Mouse (Mus musculus) ovary, postnatal 10 days (tissue): ENCODE results near the gene Psmc3.
"Not testable (repeated sequence)": the region's sequence is repeated elsewhere in the genome, so short reads cannot be mapped to it uniquely, and the experiment has no call there.

ENCODE experiments used
- DNase-seq: peaks from one replicate; pipeline ENCODE4 v3.0.0; 2022; ENCODE audit warnings: low spot score

Gene Psmc3

DNA sequence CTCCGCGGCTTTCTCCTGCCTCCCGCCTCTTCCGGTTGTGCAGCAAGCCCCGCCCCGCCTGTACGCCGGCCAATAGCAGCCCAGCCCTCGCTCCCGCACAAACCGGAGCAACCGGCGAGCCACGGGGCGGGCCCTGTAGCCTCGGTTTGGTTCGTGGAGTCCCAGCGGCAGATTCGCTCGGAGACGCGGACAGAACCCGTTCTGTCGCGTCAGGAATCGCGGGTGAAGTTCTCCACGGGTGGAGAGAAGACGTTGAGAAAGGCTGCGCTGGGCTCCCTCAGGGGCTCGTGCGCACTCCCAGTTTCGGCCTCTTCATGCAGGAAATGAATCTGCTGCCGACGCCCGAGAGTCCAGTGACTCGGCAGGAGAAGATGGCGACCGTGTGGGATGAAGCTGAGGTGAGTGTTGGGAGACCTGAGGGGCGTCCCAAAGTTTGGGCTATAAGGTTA lies at the start of gene Psmc3:
Gene Psmc3, plus strand, starts transcription at position 76 of the 449 bp plus-strand sequence.
- peak; percentile 92 for DNase-seq

DNA sequence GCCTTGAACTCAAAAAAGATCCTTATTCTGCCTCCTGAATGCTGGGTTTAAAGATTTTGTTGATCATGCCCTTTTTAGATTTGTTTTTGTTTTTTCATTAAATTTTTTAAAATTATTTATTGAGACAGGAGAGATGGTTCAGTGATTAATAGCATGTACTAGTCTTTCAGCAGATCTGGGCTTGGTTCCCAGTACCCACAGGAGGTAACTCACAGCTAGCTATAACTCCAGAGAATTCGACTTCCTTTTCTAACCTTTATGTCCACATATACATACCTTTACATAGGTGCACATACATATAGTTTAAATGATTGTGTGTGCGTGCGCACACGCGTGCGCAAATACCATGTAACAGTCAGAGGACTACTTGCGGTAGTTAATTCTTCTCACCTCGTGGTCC lies 45.3 kb upstream of the Psmc3 start:
- no peak for DNase-seq

DNA sequence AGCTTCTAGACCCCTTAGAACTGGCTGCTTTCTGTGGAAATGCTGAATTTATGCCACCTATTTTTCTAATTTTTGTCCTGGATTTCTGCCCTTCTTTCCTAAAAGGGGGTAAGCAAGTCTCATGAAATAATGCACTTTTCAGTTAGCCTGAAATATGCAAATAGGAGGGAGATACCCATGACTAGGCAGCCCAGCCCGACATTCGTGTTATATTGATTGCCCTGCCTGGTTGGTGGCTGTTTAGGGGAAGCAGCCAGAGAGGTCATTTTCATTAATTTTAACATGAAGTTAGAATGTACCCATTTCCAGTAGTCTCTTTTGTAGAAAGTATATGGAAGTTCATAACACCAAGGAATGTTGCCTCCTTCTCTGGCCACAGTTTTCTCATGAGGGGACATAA lies 39.9 kb upstream of the Psmc3 start:
- no peak for DNase-seq

DNA sequence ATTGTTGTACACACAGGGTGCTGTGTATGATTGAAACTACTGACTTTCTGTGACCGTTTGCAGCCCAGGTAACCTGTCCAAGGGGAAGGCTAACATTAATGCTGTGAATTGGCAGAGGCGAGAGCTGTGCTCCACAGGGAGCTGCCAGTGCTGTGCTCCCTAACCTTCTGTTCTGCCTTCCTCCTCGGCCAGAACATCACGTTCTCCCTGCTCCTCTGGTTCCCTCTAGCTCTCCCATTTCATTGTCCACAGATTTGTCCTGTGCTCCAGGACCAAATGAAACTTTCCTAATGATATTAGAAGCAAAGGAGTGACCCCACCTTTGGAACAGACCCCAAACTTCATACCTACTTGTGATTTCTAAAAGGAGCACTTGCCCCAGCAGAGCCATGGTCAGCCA lies 38.4 kb upstream of the Psmc3 start:
- DNase-seq = no peak

DNA sequence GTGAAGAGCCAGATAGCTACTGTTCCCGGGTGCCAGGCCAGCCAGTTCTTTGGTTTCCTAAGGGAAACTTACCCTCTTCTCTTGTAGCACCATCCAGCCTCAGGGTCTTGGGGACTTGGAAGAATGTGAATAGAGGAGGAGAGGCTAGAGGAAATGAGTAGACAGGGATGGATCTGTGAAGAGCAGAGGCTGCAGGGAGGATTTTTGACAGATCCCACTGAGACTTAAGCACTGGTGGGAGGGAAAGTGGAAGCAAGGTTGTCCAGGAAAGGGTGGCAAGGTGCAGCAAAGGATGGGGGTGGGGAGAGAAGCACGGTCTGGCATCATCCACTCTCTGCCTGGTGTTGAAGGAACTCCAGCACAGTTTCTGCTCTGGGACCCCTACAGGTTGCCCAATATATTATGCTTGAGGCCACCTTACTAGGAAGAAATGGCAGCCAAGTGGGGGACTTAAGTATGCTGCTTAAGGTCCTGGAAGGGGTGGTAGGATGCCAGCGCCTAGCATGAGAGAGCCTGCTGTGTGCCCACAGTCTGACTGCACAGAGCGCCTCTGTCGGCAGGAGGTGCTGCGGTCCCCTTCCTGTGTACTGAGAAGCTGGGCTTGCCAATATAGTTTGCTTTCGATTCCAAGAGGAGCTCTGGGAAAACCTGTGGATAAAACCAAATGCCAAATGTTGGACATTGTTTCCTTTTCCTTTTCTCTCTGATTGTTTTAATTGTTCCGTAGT lies 35.6 kb upstream of the Psmc3 start:
- DNase-seq = no peak

DNA sequence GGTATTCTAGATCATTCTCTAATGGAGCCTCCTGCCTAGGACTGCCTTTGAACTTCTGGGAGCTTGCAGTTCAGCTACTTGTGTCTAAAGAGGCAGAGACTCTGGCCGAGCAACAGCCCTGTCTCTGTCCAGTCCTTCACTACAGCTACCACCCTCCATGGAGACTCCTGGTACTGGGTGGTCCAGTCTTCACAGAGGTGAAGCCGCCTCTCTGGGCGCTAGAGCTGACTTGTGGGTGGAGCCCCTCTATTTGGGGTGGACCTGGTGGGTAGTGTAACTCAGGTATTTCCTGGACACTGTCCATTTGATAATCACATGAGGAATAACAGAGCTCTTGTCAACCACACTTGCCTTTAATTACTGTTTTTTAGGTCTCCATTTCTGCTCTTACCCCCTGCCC lies 33.9 kb upstream of the Psmc3 start:
- no peak for DNase-seq

DNA sequence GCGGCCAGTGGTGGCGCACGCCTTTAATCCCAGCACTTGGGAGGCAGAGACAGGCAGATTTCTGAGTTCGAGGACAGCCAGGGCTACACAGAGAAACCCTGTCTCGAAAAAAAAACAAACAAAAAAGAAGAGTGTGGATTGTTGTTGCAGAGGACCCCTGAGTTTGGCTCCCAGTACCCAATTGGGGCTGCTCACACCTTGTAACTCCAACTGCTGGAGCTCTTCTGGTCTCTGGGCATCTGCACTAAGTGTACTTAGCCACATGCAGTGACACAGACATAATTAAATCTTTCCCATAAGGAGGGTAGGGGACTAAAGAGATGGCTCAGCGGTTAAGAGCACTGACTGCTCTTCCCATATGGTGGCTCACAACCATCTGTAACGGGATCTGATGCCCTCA lies 31.5 kb upstream of the Psmc3 start:
- DNase-seq = not testable (repeated sequence)

DNA sequence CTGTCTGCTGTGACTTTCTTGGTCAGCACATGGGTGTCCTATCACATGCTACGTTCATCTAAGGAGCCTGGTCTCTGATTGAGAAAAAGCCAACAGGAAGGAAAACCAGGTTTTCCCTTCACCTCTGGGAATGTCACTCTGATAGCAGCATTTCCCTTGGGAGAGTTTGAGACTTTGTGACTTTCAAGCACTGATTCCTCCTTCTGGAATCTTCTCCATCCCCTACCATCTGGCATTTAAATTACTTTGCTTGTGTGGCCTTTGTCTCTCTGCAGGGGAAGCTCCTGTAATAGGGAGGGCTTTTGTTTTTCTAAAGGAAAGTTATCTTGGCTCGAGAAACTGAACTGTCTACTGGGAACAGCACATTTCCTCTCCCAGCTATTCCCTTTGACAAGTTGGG lies 30.7 kb upstream of the Psmc3 start:
- DNase-seq = no peak

DNA sequence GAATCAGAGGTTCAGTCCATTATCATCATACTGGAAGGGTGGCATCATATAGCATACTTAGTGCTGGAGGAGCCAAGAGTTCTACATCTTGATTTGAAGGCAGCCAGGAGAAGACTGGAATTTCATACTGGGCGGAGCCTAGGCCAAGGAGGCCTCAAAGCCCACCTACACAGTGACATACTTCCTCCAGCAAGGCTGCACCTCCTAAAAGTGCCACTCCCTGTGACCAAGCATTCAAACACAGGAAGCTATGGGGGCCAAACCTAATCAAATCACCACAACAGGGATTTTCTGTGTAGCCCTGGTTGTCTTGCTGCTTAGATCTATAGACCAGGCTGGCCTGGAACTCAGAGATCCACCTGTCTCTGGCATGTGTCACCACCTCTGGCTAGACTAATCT lies 29.9 kb upstream of the Psmc3 start:
- DNase-seq = no peak

DNA sequence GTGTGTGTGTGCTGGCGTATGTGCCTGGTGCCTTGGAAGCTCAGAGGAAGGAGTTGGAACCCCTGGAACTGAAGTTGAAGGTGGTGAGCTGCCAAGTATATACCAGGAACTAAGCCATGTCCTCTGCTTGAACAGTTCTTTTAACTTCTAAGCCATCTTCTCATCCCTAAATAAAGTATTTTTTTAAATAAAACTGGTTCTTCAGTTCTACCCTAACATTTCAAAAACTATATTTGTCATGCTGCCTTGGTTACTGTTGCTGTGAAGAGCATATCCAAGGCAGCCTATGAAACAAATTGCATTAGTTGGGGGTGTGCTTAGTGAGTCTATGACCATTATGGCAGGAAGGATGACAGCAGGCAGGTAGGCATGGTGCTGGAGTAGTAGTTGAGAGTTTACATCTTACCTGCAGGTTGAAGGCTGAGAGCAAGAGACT lies 28.7 kb upstream of the Psmc3 start:
- DNase-seq = no peak

DNA sequence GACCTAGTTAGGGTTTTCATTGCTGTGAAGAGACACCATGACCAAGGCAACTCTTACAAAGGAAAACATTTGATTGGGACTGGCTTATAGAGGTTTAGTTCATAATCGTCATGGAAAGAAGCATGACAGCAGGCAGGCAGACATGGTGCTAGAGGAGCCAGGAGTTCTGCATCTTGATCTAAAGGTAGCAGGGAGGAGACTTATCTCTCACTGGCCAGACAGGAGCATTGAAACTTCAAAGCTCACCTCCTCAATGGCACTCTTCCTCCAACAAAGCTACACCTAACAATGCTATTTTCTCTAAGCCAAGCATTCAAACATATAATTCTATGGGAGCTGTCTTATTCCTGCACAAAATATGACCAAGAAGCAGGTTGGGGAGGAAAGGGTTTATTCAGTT lies 27.3 kb upstream of the Psmc3 start:
- no peak for DNase-seq

DNA sequence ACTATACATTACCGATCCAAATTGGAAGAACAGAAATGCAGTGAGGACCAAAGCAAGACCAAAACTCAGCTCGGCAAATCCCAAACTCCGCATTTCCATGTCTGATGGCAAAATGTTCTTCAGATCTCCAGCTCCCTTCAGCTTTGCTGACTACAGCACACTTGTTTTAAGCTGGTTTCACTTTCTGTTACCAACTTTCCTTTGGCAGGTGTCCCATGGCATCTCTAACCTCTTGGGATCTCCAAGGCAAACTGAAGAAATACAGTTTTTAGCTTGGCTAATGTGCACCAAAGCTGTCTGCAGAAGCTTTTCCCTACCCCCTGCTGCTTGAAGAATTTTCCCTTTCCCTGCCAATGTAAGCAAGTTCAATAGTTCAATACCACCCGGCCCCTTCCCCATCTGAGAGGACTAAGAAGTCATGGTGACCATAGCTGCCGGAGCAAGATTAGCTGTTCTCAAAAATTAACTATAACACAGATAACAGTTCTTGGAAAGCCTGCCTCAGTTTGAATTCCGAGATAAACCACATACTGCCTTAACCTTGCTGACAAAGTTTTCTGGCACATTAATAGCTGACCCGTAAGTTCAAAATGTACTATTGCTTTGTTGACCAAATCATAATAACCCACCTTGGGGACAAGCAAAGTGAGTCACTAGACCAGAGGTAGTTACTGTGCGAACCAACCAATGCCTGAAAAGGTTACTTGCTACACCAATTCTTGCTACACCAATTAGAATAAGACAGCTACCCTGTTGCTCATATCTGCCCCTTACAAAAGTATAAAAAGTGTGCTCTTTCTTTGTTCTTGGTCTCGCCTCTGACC lies 26.2 kb upstream of the Psmc3 start:
- DNase-seq = no peak

DNA sequence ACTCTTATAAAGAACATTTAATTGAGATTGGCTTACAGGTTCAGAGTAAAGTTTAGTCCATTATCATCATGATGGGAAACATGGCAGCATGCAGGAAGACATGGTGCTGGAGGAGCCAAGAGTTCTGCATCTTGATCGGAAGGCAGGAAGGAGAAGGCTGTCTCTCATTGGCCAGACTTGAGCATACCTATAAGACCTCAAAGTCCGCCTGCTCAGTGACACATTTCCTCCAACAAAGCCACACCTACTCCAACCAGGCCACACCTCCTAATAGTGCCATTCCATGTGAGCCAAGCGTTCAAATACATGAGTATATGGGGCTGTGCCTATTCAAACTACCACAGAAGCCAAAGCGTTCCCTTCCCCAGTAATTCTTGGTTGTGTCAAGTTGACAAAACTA lies 22.6 kb upstream of the Psmc3 start:
- no peak for DNase-seq

DNA sequence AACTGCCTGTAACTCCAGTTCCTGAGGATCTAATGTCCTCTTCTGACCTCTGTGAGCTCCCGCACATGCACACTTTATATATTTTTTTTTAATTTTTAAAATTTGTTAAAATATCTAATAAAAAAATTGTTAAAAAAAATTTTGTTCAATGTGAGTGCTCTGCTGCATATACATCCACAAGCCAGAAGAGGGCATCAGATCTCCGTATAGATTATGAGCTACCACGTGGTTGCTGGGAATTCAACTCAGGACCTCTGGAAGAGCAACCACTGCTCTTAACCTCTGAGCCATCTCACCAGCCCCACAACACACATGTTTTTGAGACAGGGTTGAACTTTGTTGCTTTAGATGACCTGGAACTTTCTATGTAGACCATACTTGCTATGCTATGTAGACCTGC lies 20.8 kb upstream of the Psmc3 start:
- no peak for DNase-seq

DNA sequence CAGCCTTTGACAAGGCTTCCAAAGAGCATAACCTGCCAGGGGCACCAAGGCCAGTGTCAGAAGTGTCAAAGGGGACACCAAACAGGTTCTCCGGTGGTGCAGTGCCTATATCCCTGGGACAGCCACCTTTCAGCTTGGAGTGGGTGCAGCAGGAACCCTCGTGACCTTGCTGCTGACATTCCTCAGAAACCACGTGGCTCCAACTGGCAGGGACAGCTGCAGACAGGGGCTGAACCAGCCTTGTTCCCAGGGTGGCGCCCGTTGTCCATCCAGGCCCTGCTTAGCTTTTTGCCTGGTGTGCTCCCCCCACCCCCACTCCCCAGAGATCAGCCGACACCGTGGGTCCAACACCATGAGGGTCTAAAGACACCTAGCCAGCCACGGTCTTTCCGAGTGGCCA lies 18.4 kb upstream of the Psmc3 start, which contains the start of gene Rapsn:
Gene Rapsn, plus strand, starts transcription at position 236 of the 400 bp plus-strand sequence.
- DNase-seq = no peak

DNA sequence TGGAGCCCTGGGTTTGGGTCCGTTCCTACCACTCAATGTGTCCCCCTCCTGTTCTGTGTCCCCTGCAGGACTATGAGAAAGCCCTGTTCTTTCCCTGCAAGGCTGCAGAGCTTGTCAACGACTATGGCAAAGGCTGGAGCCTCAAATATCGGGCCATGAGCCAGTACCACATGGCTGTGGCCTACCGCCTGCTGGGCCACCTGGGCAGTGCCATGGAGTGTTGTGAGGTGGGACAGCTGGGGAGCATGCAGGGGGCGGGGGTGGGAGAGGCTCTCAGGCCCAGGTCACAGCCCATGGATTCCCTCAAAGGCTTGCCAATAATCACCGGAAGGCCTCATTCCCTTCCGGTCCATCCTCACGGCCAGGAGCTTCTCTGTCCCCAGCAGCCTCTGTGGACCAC lies 12.0 kb upstream of the Psmc3 start:
- no peak for DNase-seq

DNA sequence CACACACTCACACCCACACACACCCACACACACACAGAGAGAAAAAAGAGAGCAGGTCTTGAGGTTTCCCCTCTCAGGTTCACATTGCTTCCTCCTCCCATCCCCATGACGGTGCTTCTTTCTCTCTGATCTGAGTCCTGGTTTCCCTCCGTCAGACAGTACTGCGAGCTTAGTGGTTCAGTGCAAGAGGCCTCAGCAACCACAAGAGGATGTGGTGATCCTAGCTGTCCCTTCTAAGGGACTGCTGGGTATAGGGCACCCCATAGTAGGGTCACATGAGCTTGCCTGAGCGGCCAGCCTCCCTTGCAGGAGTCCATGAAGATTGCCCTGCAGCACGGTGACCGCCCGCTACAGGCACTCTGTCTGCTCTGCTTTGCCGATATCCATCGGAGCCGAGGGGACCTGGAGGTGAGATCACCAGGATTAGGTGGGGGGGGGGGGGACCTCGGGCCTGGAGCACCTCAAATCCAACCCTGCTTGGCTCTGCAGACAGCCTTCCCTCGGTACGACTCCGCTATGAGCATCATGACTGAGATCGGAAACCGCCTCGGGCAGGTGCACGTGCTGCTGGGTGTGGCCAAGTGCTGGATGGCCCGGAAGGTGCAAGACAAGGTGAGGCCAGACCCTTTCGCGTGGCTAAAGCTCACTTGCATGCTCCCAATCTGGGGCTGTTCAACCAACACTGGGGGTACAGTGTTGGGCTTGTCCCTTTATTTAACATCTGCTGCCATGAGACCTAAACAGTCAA lies 11.0 kb upstream of the Psmc3 start:
- no peak for DNase-seq

DNA sequence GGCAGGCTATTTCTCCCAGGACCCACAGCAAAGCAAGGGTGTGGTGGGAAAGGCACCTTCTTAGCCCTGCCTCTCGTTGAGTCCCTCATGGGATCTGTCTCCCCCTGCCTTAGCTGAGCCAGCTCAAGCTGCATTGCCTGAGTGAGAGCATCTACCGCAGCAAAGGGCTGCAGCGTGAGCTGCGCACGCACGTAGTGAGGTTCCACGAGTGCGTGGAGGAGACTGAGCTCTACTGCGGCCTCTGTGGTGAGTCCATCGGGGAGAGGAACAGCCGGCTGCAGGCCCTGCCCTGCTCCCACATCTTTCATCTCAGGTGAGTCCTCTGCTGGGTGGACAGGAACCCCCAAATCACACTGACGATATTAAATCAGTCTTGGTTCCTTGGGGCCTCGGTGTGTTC lies 9.1 kb upstream of the Psmc3 start:
- DNase-seq = no peak

DNA sequence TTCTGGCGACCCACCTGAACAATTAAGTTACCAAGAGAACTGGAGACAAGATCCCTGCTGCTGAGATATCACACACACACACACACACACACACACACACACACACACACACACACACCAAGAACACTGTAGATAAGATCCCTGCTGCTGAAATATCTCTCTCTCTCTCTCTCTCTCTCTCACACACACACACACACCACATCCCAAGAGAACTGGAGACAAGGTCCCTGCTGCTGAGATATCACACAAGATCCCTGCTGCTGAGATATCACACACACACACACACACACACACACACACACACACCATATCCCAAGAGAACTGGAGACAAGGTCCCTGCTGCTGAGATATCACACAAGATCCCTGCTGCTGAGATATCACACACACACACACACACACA lies 8.0 kb upstream of the Psmc3 start:
- not testable (repeated sequence) for DNase-seq

DNA sequence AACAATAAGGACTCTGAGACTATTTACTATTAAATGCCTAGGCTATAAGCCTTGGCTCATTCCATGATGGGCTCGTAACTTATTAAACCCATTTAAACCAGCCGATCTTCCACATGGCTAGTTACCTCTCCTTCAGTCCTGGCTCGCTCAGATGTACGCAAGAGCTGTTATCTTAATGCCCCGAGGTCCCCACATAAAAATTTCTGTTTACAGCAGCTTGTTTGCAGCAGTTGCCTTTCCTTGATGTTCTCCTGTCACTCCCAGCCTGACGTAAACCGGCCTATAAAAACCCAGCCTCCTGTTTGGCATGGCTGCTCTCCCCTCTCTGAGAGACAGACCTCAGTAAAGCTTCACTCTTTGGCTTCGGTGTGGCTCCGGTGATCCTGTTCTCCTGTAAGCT lies 6.5 kb upstream of the Psmc3 start:
- DNase-seq = no peak

DNA sequence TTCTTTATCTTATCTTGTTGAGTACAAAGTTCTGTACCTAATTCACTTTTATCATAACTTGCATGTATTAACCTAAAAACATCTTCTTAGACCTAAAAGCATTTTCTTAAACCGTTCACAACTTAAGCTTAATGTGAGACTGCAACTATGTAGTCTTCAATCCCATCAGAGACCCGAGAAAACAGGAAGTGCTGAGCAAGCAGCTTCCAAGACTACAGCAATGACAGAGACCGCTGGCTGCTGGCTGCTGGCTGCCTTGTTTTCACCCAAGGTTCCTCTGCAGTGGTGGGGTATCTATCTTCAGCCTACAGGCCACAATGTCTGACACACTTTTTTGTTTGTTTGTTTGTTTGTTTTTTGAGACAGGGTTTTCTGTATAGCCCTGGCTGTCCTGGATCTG lies 1.9 kb upstream of the Psmc3 start:
- no peak for DNase-seq

DNA sequence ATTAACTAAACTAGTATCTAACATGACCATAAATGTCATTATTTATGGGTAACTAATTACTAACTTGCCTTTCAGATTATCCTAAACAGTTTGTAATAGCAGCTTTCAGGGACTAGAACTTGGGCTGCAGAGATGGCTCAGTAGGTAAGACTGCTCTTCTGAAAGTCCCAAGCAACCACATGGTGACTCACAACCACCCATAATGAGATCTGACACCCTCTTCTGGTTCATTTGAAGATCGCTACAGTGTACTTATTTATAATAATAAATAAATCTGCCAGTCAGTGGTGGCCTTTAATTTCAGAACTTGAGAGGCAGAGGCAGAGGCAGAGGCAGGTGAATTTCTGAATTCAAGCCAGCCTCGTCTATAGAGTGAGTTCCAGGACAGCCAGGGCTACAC lies 1.1 kb upstream of the Psmc3 start:
- DNase-seq = no peak
